Mouse (Mus musculus): ENCODE data around the gene C2cd3.
A peak's percentile ranks its signal among the peaks of the same experiment; 100 is the strongest.

Gene C2cd3

DNA sequence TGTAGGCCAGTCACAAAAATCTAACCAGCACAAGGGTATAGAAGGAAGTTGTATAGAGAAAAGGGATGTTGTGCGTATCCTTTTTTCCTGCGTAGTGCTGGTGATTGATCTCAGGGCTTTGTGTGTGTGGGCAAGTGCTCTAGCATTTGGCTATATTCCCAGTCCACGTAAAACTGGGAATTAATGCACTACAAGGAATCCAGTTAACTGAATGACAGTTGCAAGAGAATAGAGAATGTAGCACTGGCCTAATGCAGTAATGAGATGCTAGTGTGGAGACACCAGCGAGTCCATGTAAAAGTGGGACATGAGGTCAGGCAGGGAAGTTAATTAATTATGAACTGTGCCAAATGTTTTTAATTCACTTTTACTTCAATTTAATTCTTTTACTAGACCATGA is 30.7 kb downstream of the C2cd3 start:
- no peak for DNase-seq (ENCODE audit: low spot score)

DNA sequence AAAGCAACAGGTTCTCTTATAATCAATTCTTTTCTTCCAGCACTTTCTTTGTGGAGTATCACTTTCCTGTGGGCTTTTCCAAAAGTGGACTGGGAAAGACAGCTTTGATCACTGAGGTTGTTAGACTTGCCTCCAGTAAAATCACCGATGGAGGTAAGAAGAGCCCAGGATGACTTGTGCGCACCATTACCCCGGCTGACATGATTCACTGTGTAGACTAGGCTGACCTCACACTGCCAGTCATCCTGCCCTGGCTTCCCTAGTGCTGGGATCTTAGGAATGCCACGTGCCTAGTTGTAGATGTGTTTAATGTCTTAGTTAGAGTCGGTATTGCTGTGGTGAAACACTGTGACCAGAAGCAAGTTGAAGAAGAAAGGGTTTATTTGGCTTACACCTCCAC is 35.6 kb downstream of the C2cd3 start:
- no peak for DNase-seq (ENCODE audit: low spot score)

DNA sequence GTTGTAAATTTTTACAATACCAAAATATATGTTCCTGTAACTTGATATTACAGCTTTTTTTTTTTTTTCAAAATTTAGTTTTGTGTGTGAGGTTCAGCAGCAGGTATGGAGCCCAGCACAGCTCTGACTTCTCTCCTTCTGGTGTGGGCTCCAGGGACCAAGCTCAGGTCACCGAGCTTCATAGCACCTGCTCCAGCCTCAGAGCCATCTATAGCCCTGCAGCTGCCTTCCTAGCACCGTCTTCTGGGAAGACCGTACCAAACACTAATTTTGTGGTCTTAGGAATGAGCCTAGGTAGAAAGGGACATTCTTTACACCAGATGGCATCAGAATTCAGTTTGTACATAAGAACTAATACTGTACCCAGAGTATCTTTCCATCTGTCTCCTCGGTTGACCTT is 36.7 kb downstream of the C2cd3 start:
- DNase-seq (ENCODE audit: low spot score): no peak

DNA sequence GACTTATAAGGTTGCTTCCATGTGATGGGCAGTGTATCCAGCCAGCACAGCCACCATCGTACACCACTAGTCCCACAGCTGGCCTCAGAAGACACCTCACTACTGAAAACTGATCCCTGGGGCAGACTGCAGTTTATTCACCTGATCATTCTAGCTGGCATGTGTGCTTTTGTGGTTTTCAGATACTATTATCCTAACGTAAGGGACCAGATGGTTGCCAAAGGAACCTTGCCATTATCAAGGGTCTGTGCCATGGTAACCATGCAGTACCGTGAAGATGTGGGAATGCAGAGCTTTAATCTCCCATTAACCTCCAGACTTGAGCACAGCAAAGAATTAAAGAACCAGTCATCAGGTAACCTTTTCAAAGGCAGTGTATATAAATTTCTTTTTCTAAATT is 53.8 kb downstream of the C2cd3 start:
- DNase-seq (ENCODE audit: low spot score): no peak

DNA sequence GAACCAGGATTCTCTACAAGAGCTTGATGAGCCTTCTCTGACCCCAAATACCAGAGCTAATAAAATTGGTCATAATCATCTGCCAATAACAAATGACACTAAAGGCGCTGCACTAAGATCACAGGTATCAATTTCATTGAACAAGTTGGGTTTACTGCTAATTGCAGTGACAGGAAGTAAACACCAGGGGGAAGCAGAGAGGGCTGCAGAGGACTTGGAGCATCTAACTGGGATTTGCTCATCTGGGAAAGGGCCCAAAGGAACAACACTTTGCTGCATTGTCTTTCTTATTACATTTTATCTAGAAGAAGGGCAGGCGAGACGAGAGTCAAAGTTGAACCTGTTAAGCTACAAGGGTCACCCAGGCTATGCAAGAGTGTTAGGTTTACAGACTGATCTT is 57.1 kb downstream of the C2cd3 start:
- peak; percentile 12 for DNase-seq (ENCODE audit: low spot score)

DNA sequence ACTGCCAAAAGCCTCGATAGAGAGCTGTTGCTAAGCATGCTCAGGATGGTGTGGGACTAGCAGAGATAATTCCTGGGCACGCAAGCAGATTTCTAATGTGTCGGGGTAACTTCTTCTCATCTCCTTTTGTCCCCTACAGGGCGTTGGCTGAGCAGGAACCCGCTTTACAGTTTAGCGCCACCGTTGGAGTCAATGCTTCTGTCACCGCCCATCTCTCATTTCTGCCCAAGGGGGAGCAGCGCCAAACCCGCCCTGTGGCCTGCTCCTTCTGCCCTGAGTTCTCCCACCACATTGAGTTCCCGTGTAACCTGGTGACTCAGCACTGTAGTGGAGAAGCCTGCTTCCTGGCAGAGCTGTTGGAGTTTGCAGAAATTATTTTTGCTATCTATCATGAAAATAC is 57.9 kb downstream of the C2cd3 start:
- DNase-seq (ENCODE audit: low spot score): no peak

DNA sequence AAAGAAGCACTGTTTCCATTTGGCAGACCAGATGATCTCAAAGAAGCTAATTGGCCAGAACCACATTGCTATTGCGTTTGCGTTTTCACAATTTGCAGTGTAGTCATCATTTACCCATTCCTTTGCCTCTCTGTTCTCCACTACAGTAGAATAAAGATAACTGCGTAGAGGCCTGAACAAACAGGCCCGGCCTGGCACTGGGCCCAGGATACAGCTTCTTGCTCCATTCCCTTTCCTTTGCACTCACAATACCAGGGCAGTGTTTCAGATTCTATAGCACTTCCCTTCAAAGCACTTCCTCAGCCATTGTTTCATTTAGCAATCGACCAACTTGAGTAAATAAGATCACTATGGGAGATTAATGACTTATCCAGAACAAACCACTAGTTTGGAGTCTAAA is 59.1 kb downstream of the C2cd3 start:
- peak; percentile 30 for DNase-seq (ENCODE audit: low spot score)

DNA sequence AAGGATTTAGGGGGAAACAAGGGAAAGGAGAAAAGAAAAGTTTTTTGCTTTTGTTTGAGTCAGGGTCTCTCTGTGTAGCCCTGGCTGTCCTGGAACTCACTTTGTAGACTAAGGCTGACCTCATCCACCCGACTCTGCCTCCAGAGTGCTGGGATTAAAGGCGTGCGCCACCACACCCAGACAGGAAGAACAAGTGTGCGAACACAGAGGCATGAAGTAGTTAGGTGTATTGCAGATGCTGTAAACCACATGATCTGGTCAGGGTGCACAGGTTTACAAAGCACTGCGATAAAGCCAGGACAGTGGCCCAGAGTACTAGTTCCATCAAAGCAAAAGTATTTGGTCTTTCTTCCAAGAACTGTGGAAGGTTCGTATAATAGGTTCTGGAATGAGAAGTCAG is 61.3 kb downstream of the C2cd3 start:
- no peak for DNase-seq (ENCODE audit: low spot score)

DNA sequence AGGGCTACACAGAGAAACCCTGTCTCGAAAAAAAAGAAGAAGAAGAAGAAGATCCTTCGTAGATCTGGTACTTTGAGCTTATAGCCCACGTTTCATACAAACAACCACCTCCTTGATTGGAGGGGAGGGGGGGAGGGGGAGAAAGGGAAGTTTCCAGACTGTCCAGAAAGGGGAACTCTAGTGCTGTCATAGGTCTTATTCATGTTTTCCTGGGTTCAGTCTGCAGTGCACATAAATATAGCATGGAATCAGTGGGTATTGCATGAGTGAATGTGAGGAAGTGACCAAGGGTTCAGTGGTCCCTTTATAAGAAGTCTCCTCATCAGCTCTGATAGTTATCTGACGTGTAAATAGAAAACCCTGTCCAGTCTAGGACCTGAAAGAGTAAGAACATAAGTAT is 71.7 kb downstream of the C2cd3 start:
- DNase-seq (ENCODE audit: low spot score): no peak

DNA sequence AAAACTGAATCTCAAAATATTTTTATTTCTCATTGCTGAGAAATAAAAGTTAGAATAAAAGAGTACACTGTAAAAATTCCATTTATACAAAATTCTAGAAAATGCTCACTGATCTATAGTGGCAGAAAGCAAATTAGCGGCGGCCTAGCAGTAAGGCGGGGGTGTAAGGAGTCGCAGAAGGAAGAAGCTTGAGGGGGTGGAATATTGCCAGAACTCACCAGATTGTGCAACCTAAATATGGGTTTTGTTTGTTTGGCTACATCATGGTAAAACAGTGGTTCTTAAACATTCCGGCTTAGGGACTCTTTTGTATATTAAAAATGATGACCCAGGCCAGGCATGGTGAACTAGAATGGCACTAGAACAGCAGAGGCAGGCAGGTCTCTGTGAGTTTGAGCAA is 74.2 kb downstream of the C2cd3 start:
- DNase-seq (ENCODE audit: low spot score): no peak

DNA sequence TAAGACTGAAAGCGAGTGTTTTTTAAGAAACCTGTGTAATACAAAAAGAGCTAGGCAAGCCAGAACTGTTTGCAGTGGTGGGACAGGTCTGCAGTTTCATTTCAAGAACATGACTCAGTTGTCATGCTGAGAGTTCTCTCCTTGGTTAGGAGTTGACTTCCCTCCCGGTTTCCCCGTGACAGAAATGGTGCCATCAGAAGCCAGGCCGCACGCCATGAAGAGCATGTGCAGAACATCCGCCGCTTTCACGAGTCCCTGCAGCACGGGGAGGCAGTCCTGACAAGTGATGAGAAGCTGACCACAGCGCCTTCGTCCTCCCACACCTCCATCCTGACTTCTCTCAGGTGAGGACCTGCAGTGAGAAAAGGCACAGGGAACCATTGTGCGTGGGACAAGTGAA is 76.5 kb downstream of the C2cd3 start:
- no peak for DNase-seq (ENCODE audit: low spot score)

DNA sequence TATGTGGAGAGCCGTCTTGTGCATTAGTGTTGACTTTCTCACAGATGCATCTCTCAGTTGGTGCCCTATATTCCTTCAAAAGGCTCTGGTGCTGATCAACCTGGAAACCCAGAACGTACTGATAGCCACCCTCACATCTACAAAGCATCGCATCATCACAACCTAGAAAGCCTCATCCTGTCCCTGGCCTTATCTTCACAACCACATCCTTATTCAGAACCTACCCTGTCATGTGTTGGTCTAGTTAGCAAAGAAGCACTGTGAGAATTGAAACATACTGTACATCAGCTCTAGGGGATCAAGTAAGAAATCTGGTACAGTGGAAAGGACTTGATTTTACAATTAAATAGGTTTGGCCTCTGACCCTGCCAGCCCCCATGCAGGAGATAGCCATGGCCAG is 77.0 kb downstream of the C2cd3 start:
- DNase-seq (ENCODE audit: low spot score): no peak

DNA sequence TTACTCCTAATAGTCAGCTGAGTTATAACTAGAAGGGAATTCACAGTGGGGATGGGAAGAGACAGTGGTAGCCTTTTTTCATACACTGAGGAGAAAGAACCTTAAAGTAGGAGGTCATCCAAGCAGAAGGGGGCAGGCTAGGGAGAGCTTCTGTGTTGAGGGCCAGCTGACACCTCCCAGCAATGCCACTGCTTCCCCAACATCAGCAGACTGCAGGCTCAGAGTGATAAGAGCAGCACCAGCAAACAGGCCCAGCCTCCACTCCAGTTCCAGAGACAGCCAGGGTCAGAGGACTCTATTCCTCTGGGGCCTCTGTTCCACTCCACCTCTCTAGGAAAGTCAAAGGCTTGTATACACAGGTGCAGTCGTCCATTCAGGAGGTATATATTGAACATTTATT is 86.1 kb downstream of the C2cd3 start:
- DNase-seq (ENCODE audit: low spot score): no peak

DNA sequence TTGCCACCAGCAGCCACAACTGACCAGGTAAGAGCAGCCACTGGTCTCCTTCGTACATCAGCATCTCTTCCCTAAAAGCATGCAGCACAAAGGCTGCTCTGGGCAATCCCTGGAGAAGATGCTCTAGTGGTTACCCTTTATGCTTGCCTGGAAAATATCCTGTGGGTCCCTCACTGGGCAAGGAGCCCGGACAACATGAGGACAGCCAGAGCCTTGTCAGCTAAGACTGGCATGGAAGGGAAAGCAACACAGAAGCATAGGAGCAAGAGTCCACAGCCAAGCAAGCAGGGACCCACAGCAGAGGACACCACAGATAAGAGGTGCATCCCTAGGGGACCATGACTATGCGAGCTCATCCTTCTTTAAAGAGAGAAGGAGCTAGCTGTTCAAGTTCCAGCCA is 87.8 kb downstream of the C2cd3 start:
- DNase-seq (ENCODE audit: low spot score): no peak

DNA sequence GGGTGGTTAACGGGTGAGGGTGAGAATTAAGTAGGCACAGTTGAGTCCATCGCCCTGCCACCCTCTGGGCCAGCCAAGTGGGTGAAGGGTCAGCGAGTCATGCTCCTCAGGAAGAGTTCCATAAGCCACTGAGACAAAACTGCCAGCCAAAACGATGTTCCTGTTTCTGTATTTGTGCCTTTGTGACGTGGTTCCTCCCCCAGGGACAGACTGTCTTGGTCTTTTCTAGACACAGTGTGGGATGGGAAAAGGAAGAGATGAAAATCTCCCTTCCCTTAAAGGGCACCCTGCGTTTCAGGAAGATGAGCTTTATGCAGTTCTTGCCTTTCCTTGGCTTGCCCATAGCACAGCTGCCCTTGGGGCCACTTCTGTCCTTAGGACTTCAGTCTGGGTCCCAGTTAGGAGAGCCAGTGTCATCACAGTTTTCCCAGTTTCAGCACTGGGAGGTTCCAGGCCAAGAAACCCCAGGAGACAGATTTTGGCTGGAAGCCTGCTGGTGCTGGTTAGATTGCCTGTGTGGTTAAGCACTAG is 89.7 kb downstream of the C2cd3 start:
- DNase-seq (ENCODE audit: low spot score): peak; percentile 47

DNA sequence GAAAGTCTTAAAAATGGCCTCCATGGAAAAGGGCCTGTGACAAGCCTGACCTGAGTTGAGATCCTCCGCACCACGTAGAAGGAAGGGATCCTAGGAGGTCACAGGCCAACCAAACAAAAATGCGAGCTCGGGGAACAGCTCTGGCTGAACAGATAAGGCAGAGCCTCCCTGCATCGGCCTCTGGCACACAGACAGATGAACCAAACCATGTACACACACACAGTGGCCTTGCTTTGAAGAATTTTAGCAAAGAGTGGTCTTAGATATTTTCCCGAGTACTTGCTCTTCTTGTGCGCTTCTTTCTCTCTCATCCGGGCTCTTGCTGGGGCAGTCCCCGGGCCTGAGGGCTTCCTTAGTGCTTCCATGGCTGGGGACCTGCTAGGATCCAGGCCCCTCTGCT is 91.2 kb downstream of the C2cd3 start:
- peak; percentile 39 for DNase-seq (ENCODE audit: low spot score)

DNA sequence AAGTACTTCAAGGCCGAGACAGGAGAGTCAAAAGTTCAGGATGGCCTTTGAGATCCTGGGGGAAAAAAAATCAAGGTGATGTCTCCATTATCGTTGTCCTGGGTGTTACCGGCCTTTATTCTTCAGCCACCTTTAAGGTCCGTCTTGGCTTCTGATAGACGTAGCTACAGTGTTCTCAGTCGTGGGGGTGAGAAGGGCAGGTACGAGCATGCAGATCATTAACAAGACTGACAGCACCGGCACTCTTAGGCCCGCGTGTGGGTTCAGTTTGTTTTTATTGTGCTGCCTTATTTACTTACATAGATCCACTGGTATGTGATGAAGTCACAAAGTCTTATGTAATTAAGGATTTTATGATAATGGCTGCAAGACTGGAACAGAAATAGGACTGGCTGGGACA is 91.7 kb downstream of the C2cd3 start:
- no peak for DNase-seq (ENCODE audit: low spot score)

DNA sequence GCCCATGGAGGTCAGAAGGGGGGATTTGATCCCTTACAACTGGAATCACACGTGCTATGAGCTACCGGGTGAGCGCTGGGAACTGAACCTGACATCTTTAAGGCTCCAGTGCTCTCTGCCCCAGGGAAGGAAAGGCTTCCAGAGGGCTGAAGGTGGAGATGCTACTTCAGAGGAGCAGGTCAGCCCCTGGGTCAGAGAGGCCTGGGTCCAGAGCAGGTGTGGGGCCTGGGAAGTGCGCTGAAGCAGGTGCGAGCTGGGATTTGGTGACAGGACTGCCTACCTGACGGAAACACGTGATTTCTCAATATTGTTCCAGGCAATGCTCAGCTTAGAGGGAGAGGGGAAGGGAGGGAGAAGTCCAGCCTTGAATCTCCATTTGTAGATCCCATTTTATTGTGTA is 92.2 kb downstream of the C2cd3 start:
- no peak for DNase-seq (ENCODE audit: low spot score)

DNA sequence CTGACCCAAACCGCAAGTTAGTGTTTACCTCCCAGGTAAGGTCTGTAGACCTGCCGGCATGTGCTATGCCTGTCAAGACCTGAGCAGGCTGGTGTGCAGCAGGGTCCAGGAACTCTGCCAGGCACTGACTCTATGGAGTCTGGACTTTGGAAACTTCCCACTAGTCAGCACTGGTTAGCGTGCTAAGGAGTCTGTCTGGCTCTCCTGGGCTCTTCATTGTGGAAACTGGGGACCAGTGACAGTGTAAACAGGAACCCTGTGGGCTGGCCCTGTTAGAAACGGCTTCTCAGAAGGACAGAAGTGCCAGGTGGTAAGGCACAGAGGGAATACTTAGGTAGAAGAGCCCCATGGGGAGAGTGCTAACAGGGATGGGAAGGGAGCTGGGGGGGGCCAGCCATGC is 93.2 kb downstream of the C2cd3 start:
- DNase-seq (ENCODE audit: low spot score): no peak

DNA sequence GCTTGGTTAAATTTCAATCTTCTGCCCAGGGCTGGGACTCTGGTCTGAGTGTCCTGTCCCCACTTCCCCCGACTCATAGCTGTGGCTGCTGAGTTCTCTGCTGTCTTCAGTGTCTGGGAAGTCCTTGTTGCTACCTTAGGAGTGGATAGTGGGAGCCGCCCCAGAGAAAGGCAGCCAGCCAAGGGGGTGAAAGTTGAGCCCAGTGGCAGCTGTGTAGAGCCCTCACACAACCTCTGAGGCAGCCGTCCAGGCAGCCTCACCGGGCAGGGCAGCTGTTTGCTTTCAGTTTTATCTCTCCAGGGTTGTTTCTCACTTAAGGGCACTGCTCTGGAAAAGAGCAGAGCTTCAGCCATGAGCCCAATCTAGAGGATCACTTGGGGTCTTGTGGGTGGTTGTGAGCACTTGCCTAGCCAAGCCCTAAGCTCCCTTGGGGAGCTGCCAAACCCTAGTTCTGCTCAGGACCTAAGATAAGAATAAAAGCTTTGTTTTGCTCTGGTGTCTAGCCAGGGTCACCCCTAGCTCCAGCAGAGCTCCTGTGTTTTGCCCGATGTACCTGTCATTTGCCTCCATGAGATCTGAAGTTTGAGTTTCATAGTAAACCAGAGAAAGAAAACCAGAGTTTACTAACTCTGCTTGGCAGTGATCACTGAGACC is 93.8 kb downstream of the C2cd3 start:
- peak; percentile 88 for DNase-seq (ENCODE audit: low spot score)

DNA sequence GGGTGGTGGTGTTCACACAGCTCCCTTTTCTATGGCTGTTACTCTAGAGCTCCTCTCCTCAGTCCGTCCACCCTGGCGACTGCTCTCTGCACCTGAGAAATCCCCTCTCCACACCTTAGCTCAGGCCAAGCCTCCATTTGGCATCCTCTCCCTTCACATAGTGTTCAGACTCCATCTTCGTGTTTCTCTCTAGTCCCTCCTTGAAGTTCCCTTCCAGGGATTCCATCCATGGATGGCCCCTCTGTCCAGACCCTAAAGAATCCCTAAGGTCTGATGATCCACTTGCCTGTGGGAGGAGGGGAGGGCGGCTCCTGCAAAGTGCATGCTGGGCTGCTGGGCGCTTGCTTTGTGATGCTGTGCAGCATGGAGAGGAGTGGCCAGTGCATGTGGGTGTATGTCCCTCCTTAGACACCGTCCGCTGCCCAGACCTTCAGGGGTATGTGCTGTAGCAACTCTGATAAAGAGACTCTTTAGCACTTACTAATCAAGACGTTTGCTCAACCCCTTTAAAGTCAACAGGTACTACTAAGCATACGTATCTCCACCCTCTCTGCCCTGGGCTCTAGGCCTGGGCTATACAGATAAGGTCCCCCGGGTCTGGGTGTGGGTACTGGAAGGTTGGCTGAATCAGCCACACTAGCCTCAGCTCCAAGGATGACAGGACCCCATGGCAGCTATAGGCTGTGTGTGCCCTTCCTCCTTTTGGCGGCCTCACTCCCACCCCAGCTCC is 94.9 kb downstream of the C2cd3 start:
- no peak for DNase-seq (ENCODE audit: low spot score)

DNA sequence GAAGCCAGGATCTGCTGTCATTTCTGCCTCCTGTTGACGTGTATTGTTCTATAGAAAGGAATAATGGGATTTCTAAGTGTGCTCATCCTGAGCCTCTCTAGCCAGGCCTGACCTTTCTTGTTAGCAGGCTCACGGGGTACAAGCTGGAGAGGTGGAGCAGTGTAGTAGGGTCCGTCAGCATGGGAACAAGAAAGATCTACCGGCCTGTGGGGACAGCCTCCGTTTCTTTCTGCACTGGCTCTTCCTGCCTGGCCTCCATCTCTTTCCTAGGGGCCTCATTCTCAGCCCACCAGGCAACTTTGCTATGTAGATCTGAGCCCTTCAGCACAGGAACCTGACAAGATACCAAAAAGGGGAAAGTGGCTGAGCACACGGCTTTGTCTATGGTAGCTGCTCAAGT is 96.7 kb downstream of the C2cd3 start:
- no peak for DNase-seq (ENCODE audit: low spot score)

DNA sequence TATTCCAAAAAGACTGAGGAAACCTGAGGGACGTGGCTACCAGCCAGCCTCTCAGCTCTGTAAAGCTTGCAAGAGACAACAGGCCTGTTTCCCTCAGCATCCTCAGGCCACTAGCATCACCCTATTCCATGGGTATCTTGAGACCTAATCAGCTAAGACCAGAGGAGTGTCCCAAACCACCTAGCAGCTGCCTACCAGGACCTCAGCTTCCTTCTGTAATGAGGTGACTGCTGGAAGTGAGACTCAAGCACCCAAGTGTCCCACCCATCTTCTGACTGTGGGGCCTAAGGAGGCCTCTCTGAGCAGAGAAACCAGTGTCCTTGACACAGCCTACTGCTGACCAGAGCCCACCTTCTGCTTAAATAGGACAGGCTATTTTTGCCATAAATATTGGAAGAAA is 97.5 kb downstream of the C2cd3 start:
- no peak for DNase-seq (ENCODE audit: low spot score)

Data from ovary, adult 18-20 months (tissue).